Mouse (Mus musculus): ENCODE data around the gene Frmd4a. TPM values are rescaled to one million over a fixed set of nuclear protein-coding genes. Genes with fewer than 3 reads are reported as not detected.

Gene Frmd4a
- polyA plus RNA-seq, 1 experiment, result 4.2 TPM

GRCm38 (mm10) chr2:4516819-4517552, 499.5 kb downstream of the Frmd4a start:
- H3K4me3 ChIP-seq (ENCODE audit: low read depth, low read length), result no peak overlapping the region
- H3K27ac ChIP-seq (ENCODE audit: insufficient read depth, low read depth, low read length), result no peak overlapping the region
- WGBS, result 21% methylated on average over 7 of the region's 7 CpGs
- TF ChIP-seq CTCF (IDR thresholded peaks at IDR 0.05; ENCODE audit: extremely low read depth, insufficient read length, insufficient replicate concordance, low read depth, low read length) (no peak), POLR2A (IDR thresholded peaks at IDR 0.05; ENCODE audit: low read depth, low read length) (no peak)
- no peaks in the 10 kb centered on the region; the same call in 1 of the 2 replicates for H3K4me1 ChIP-seq (ENCODE audit: control insufficient read depth, insufficient read depth, insufficient read length, low read length)
- no peaks in the 10 kb centered on the region for H3K36me3 ChIP-seq (ENCODE audit: control insufficient read depth, insufficient read depth, low read length)
- H3K27me3 ChIP-seq (ENCODE audit: control insufficient read depth, insufficient read depth, low read length), result no peaks in the 10 kb centered on the region

DNA sequence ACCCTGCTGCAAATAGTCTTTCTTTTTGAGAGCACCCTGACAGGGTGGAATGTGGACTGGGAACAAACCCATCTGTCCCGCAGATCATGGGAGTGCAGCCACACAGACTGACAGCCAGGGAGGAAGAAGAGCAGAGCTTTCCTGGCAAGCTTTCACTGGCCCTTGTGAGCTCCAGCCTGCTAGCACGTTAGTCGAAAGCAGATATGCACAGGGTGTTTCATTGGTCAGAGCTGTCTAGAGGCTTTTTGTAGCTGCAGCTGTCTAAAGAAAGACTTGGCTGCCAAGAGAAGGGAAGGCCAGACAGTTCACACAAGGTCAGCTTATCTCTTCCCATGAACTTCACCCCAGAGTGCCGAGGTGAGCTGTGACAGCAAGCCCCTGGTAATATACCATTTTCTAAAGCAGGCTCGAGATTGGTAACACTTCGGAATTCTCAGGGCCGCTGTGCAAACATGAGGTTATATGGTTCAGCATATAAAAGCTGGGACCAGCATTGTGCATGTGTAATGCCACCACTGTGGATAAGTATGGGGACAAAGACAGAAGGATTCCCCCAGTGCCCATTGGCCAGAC, 500.1 kb downstream of the Frmd4a start:
- no peaks in the 10 kb centered on the region for H3K27me3 ChIP-seq (ENCODE audit: control insufficient read depth, insufficient read depth, low read length)
- TF ChIP-seq POLR2A (IDR thresholded peaks at IDR 0.05; ENCODE audit: low read depth, low read length) (no peak), CTCF (IDR thresholded peaks at IDR 0.05; ENCODE audit: extremely low read depth, insufficient read length, insufficient replicate concordance, low read depth, low read length) (no peak)
- H3K4me1 ChIP-seq (ENCODE audit: control insufficient read depth, insufficient read depth, insufficient read length, low read length), result no peaks in the 10 kb centered on the region; the same call in 1 of the 2 replicates
- WGBS, result 14% methylated on average over 7 of the region's 7 CpGs
- no peaks in the 10 kb centered on the region for H3K36me3 ChIP-seq (ENCODE audit: control insufficient read depth, insufficient read depth, low read length)
- no peak overlapping the region for H3K4me3 ChIP-seq (ENCODE audit: low read depth, low read length)
- no peak overlapping the region for H3K27ac ChIP-seq (ENCODE audit: insufficient read depth, low read depth, low read length)

DNA sequence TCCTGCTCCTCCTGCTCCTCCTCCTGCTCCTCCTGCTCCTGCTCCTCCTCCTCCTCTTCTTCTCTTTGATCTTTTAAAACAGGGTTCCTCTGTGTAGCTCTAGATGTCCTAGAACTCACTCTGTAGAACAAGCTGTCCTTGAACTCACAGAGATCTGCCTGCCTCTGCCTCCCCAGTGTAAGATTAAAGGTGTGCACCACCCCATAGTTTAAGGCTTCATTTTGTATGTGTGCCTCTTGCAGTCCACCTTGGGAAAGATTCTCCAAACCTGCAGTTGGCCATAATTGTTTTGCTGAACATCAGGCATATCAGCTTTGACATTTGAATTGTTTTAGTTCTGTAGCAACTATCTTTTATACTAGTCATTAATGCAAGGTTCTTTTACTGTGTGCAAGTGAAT, 501.0 kb downstream of the Frmd4a start:
- no peaks in the 10 kb centered on the region for H3K36me3 ChIP-seq (ENCODE audit: control insufficient read depth, insufficient read depth, low read length)
- no peaks in the 10 kb centered on the region; the same call in 1 of the 2 replicates for H3K4me1 ChIP-seq (ENCODE audit: control insufficient read depth, insufficient read depth, insufficient read length, low read length)
- TF ChIP-seq CTCF (IDR thresholded peaks at IDR 0.05; ENCODE audit: extremely low read depth, insufficient read length, insufficient replicate concordance, low read depth, low read length) (no peak), POLR2A (IDR thresholded peaks at IDR 0.05; ENCODE audit: low read depth, low read length) (no peak)
- no peaks in the 10 kb centered on the region for H3K27me3 ChIP-seq (ENCODE audit: control insufficient read depth, insufficient read depth, low read length)
- no peak overlapping the region for H3K4me3 ChIP-seq (ENCODE audit: low read depth, low read length)
- no peak overlapping the region for H3K27ac ChIP-seq (ENCODE audit: insufficient read depth, low read depth, low read length)

GRCm38 (mm10) chr2:4522769-4523487, 505.4 kb downstream of the Frmd4a start:
- H3K4me3 ChIP-seq (ENCODE audit: low read depth, low read length), result no peak overlapping the region
- 100% methylated on average over 1 of the region's 1 CpGs for whole genome bisulfite sequencing
- H3K27ac ChIP-seq (ENCODE audit: insufficient read depth, low read depth, low read length), result no peak overlapping the region
- H3K27me3 ChIP-seq (ENCODE audit: control insufficient read depth, insufficient read depth, low read length), result no peaks in the 10 kb centered on the region
- TF ChIP-seq CTCF (IDR thresholded peaks at IDR 0.05; ENCODE audit: extremely low read depth, insufficient read length, insufficient replicate concordance, low read depth, low read length) (no peak), POLR2A (IDR thresholded peaks at IDR 0.05; ENCODE audit: low read depth, low read length) (no peak)
- no peaks in the 10 kb centered on the region for H3K36me3 ChIP-seq (ENCODE audit: control insufficient read depth, insufficient read depth, low read length)
- no peaks in the 10 kb centered on the region; the same call in 1 of the 2 replicates for H3K4me1 ChIP-seq (ENCODE audit: control insufficient read depth, insufficient read depth, insufficient read length, low read length)

- no peaks in the 10 kb centered on the region for H3K36me3 ChIP-seq (ENCODE audit: control insufficient read depth, insufficient read depth, low read length)
- H3K4me1 ChIP-seq (ENCODE audit: control insufficient read depth, insufficient read depth, insufficient read length, low read length), result no peaks in the 10 kb centered on the region
- H3K27me3 ChIP-seq (ENCODE audit: control insufficient read depth, insufficient read depth, low read length), result no peaks in the 10 kb centered on the region
- H3K4me3 ChIP-seq (ENCODE audit: low read depth, low read length), result no peak overlapping the region
- no peak overlapping the region for H3K27ac ChIP-seq (ENCODE audit: insufficient read depth, low read depth, low read length)
- no peak for TF ChIP-seq POLR2A (IDR thresholded peaks at IDR 0.05; ENCODE audit: low read depth, low read length)
- TF ChIP-seq CTCF (IDR thresholded peaks at IDR 0.05; ENCODE audit: extremely low read depth, insufficient read length, insufficient replicate concordance, low read depth, low read length), result no peak
- WGBS, result 93% methylated on average over 7 of the region's 7 CpGs
Measured at GRCm38 (mm10) chr2:4527094-4527493, 509.6 kb downstream of the Frmd4a start.

DNA sequence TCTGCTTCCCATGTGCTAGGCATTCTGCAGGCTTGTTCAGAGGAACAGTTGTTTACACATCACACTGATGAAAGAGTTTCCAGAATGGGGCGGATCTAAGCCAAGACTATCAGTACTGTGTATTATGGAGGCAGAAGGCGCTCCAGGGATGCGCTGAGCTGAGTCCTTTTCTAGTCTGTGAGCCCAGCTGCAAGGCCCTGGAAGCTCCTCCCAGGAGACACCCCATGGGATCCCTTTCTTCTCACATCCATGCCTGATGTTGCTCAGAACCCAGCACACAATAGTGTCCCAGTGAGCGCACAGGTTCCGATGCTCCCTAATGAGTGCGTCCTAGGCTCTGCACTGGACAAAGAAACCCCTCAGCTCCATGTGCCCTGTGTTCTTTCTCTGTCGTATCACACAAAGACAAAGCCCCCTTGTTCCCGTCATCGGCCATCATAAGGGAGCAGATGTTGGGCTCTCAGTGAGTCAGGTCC, 511.8 kb downstream of the Frmd4a start:
- 75% methylated on average over 9 of the region's 9 CpGs for WGBS
- no peak for TF ChIP-seq CTCF (IDR thresholded peaks at IDR 0.05; ENCODE audit: extremely low read depth, insufficient read length, insufficient replicate concordance, low read depth, low read length)
- TF ChIP-seq POLR2A (IDR thresholded peaks at IDR 0.05; ENCODE audit: low read depth, low read length), result no peak
- no peaks in the 10 kb centered on the region for H3K4me1 ChIP-seq (ENCODE audit: control insufficient read depth, insufficient read depth, insufficient read length, low read length)
- H3K36me3 ChIP-seq (ENCODE audit: control insufficient read depth, insufficient read depth, low read length), result no peaks in the 10 kb centered on the region
- no peak overlapping the region for H3K27ac ChIP-seq (ENCODE audit: insufficient read depth, low read depth, low read length)
- H3K27me3 ChIP-seq (ENCODE audit: control insufficient read depth, insufficient read depth, low read length), result no peaks in the 10 kb centered on the region
- H3K4me3 ChIP-seq (ENCODE audit: low read depth, low read length), result no peak overlapping the region
